Mouse (Mus musculus) embryonic stem cell, embryonic (primary cell): ENCODE data around the gene Alox5ap.

Experiments
- CTCF ChIA-PET, 4 experiments: fragments of 300-600 bp in 2 of 4; fragments of 350-600 bp in 2 of 4; sonication (Branson Sonifier 250); formaldehyde crosslinking; loops; one replicate each; lab custom pipeline; 2022; ENCODE audit warnings: inconsistent platforms in 2 of 4; lab: Charles Lee
- POLR2A ChIA-PET, 4 experiments: fragments of 300-600 bp in 2 of 4; fragments of 350-600 bp in 2 of 4; sonication (Branson Sonifier 250); formaldehyde crosslinking; loops; one replicate each; lab custom pipeline; 2022; ENCODE audit warnings: antibody characterized with exemption in 4 of 4, inconsistent platforms in 1 of 4; lab: Charles Lee

The Alox5ap gene

GRCm38 (mm10) chr5:149279273-149279844, 14.8 kb downstream of the Alox5ap start:
- POLR2A ChIA-PET, result interaction anchor here in 3 of 4 experiments (0.8 to 1.8 kb wide), 9 partner anchors 11 to 167 kb away, joined by 3 to 5 read pairs (median 4); partner anchors contain the start of genes Hmgb1 (in 1 of the 3), Medag (in 1 of the 3) and Uspl1 (in 1 of the 3)
- CTCF ChIA-PET, result interaction anchor here (0.6 to 2.4 kb wide), 13 partner anchors 12 to 471 kb away, joined by 3 to 9 read pairs (median 4); no protein-coding TSS in a partner anchor

DNA sequence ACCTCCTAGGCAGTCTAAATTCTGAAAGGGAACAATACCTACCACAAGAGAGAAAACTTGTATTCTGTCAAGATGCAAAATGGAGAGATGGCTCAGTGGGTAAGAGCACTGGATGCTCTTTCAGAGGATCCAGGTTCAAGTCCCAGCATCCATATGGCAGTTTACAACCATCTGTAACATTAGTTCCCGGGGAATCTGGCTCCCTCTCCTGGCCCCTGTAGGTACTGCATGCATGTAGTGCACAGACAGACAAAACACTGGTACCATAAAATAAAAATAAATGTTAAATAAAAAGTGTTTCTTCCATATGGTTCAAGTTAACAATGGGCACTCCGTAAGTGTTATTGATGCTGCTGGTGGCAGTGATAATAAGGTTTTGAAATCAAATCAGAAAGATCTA, 18.4 kb downstream of the Alox5ap start:
- ChIA-PET POLR2A (interaction anchor here in 1 of 4 experiments (0.7 kb wide), 1 partner anchor 21 kb away, joined by 4 read pairs; no protein-coding TSS in a partner anchor), CTCF (interaction anchor here in 2 of 4 experiments (0.9 to 2.5 kb wide), 4 partner anchors 21 to 53 kb away, joined by 4 to 8 read pairs (median 6); no protein-coding TSS in a partner anchor)

GRCm38 (mm10) chr5:149283821-149284220, 19.3 kb downstream of the Alox5ap start:
- ChIA-PET CTCF (interaction anchor here in 3 of 4 experiments (0.6 to 1.8 kb wide), 7 partner anchors 11 to 212 kb away, joined by 3 to 7 read pairs (median 4); no protein-coding TSS in a partner anchor), POLR2A (interaction anchor here in 2 of 4 experiments (0.6 to 1.0 kb wide), 2 partner anchors 37 to 136 kb away, joined by 3 to 8 read pairs; no protein-coding TSS in a partner anchor)

DNA sequence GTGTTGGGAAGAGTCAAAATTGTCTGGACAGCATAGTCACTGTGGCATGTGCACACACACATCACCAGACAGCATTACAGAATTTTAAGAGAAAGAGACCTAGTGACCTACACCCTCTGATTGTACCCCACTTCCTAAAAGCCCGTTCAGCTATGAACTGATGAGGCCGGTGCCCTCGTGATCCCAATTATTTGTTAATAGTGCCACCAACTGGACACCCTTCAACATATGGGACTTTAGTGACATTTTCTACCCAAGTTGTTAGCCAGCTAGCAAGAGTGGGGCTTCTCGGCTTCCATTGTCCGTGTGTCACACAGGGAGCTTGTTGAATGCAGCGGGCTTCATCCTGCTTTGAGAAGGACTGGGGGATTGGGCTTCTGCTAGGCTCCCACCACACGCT, 21.5 kb downstream of the Alox5ap start:
- ChIA-PET POLR2A (interaction anchor here in 2 of 4 experiments (0.7 kb wide), 2 partner anchors 9 to 24 kb away, joined by 3 read pairs; no protein-coding TSS in a partner anchor), CTCF (interaction anchor here in 3 of 4 experiments (0.6 to 1.7 kb wide), 7 partner anchors 24 to 334 kb away, joined by 3 to 6 read pairs (median 3); no protein-coding TSS in a partner anchor)

DNA sequence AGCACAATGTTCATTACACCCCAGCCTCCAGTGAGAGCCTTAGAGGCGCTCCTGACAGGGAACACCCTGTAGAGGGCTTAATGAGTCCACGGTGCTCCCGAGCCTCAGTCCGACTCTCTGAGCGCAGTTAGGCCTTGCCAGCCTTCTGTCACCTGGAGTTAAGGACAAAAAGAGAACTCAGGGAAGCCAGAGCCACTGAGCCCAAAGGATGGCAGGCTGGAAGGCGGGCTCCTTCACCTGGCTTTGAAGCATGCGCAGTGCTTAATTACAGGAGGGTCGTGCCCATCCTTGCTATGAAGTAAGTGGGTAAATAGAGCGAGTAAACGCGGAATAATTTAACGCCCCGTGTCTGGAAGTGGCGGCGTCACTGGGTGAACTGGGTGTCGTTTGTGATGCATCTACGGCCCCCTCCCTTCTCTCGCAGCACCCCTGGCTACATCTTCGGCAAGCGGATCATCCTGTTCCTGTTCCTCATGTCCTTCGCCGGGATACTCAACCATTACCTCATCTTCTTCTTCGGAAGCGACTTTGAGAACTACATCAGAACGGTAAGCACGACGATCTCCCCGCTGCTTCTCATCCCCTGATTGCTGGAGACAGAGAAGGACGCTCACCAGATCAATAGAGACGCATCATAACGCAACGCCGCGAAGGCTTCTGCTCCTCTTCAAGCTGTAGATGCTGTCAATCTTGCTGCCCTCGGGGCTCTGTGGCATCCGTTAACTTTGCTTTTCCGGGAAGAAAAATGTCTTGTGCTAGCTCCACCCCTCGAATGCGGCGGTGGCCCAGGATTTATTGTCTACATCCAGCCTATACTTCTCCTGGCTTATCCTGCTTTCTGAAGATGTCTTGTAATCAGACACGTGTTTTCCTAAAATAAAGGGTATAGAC, 22.8 kb downstream of the Alox5ap start:
- CTCF ChIA-PET, result interaction anchor here in 2 of 4 experiments (0.5 to 0.8 kb wide), 4 partner anchors 9 to 791 kb away, joined by 3 to 13 read pairs (median 6); no protein-coding TSS in a partner anchor
- POLR2A ChIA-PET, result interaction anchor here in 2 of 4 experiments (0.6 kb wide), 2 partner anchors 71 to 234 kb away, joined by 5 to 10 read pairs; no protein-coding TSS in a partner anchor

DNA sequence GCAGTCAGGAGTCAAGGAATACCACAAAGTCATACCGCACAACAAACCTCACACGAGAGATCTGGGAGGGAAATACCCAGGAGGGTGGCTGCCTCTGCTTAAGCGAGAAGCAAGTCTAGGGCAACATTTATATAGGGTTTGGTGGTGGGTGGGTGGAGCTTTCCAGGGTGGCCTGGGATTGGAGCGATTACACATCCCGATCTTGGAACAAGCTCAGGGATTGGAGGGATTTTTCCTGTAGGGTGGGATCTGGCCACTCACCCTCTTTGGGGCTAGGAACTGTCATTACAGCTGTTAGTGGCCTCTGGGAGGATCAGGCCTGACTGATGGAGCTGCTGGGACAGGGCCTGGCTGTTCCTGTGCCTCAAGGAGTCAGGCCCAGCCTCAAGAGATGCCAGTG, 26.7 kb downstream of the Alox5ap start:
- POLR2A ChIA-PET, result interaction anchor here in 2 of 4 experiments (0.5 to 1.6 kb wide), 3 partner anchors 12 to 108 kb away, joined by 3 read pairs; partner anchors contain the start of gene Uspl1 (in 1 of the 2)
- CTCF ChIA-PET, result interaction anchor here in 3 of 4 experiments (0.6 to 1.2 kb wide), 4 partner anchors 12 to 242 kb away, joined by 3 to 5 read pairs (median 4); no protein-coding TSS in a partner anchor

DNA sequence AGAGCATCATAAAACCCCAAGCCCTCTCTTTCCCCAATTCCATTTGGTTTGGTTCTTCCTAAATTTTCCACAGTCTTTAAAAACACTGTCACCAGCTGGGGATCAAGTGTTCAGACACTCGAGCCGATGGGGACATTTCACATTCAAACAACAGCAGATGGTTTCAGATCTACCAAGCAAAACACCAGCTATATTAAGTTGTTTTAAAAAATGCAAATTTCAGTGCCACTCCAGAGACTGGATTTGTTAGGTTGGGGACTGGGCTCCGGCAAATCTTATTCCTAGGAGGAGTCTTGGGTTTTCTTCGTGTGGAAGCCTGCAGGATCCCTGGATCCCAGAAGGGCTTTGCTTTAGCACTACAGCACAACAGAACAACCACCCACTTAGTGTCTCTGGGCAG, 28.5 kb downstream of the Alox5ap start:
- ChIA-PET CTCF (no interaction called here), POLR2A (interaction anchor here in 1 of 4 experiments (0.8 kb wide), 1 partner anchor 40 kb away, joined by 4 read pairs; no protein-coding TSS in a partner anchor)

DNA sequence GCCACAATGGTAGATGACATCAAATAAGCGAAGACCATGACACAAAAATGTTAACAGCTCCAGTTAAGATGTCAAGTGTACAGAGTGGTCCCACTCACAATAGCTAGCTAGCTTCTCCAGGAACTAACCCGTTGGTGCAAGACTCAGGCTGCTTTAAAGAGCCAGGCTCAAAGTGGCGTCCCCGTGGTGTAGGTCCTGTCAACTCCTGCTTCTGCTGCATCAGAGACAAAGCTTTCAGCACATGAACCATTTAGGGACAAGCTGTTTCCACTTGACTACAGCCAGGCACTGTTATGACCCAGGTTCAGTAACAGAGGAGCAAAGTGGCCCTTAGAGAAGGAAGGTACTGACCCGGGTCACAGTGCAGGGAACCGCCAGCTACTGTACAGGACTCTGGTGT, 32.2 kb downstream of the Alox5ap start:
- CTCF ChIA-PET, result interaction anchor here (0.5 to 1.6 kb wide), 13 partner anchors 9 to 994 kb away, joined by 3 to 10 read pairs (median 4); no protein-coding TSS in a partner anchor
- POLR2A ChIA-PET, result interaction anchor here in 3 of 4 experiments (1.0 to 1.6 kb wide), 3 partner anchors 16 to 251 kb away, joined by 3 to 4 read pairs (median 4); no protein-coding TSS in a partner anchor

DNA sequence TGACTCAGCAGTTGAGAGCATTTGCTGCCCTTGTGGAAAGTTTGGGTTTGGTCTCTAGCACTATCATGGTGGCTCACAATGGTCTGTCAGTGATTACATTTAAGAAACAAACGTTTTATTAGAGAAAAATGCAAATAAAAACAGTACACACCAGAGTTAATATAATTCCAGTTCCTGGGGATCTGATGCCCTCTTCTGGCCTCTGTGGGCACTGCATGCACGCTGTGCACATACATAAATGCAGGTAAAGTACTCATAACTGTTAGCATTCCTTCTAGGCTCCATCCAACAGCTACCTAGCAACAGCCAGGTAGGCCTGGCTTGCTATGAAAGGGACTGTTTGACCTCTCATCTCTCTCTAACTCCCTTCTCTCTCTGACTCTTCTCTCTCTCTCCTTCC, 32.9 kb downstream of the Alox5ap start:
- POLR2A ChIA-PET, result interaction anchor here in 3 of 4 experiments (1.0 to 1.6 kb wide), 3 partner anchors 16 to 251 kb away, joined by 3 to 4 read pairs (median 4); no protein-coding TSS in a partner anchor
- CTCF ChIA-PET, result interaction anchor here in 3 of 4 experiments (0.6 to 1.6 kb wide), 9 partner anchors 18 to 269 kb away, joined by 3 to 10 read pairs (median 4); no protein-coding TSS in a partner anchor

- CTCF ChIA-PET, result no interaction called here
- POLR2A ChIA-PET, result interaction anchor here in 1 of 4 experiments (1.6 kb wide), 1 partner anchor 19 kb away, joined by 4 read pairs; no protein-coding TSS in a partner anchor
Observed at GRCm38 (mm10) chr5:149298234-149298633, 33.7 kb downstream of the Alox5ap start.

- POLR2A ChIA-PET, result interaction anchor here in 1 of 4 experiments (0.9 kb wide), 1 partner anchor 16 kb away, joined by 4 read pairs; no protein-coding TSS in a partner anchor
- CTCF ChIA-PET, result no interaction called here
Observed at GRCm38 (mm10) chr5:149312884-149313652, 48.5 kb downstream of the Alox5ap start.

DNA sequence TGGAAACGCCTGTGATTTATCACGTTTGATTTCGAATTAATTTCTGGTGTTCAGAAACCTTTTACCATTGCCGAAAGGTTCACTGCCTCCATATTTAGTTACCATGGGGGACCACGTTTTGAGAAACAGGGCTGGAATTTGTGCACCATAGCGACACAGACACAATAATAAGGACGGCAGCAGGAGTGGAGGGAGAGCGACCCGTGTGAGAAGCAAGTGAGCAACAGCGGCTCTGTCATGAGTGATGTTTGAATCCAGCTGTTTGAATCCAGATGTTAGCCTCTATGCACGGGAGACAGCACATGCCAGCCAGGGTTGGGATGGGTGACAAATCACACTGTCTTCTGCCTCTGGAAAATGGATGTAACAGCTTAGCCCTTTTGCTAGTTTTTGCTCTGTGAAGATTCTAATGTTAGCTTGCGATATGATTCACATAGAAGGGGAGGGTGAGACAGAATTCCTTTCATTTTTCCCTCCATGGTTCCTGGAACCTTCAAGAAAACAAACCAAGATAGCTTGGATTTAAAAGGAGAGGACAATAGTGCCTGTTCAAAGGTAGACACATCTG, 50.0 kb downstream of the Alox5ap start:
- CTCF ChIA-PET, result interaction anchor here in 3 of 4 experiments (0.5 to 1.2 kb wide), 4 partner anchors 18 to 823 kb away, joined by 3 to 17 read pairs (median 3); no protein-coding TSS in a partner anchor
- POLR2A ChIA-PET, result interaction anchor here in 1 of 4 experiments (2.1 kb wide), 1 partner anchor 20 kb away, joined by 6 read pairs; no protein-coding TSS in a partner anchor

GRCm38 (mm10) chr5:149316926-149317325, 52.4 kb downstream of the Alox5ap start:
- CTCF ChIA-PET, result interaction anchor here in 1 of 4 experiments (1.4 kb wide), 1 partner anchor 20 kb away, joined by 4 read pairs; no protein-coding TSS in a partner anchor
- POLR2A ChIA-PET, result interaction anchor here in 1 of 4 experiments (0.6 kb wide), 1 partner anchor 250 kb away, joined by 3 read pairs; no protein-coding TSS in a partner anchor

GRCm38 (mm10) chr5:149319874-149320323, 55.3 kb downstream of the Alox5ap start:
- POLR2A ChIA-PET, result interaction anchor here in 3 of 4 experiments (1.0 to 1.4 kb wide), 4 partner anchors 16 to 267 kb away, joined by 3 to 6 read pairs (median 4); no protein-coding TSS in a partner anchor
- CTCF ChIA-PET, result interaction anchor here in 3 of 4 experiments (0.5 to 2.0 kb wide), 6 partner anchors 15 to 494 kb away, joined by 3 to 13 read pairs (median 7); no protein-coding TSS in a partner anchor

GRCm38 (mm10) chr5:149320534-149321482, 56.2 kb downstream of the Alox5ap start:
- ChIA-PET POLR2A (interaction anchor here in 3 of 4 experiments (0.5 to 1.4 kb wide), 6 partner anchors 37 to 268 kb away, joined by 3 to 8 read pairs (median 3); no protein-coding TSS in a partner anchor), CTCF (interaction anchor here in 3 of 4 experiments (0.5 to 2.0 kb wide), 5 partner anchors 14 to 493 kb away, joined by 3 to 13 read pairs (median 7); no protein-coding TSS in a partner anchor)
